Mouse (Mus musculus) embryonic facial prominence, embryonic 10.5 days (tissue): ENCODE measurements around the gene Smad6. TPM values are rescaled to one million over a fixed set of nuclear protein-coding genes. Genes with fewer than 3 reads are reported as not detected.

Experiments
- DNase-seq: peaks from one replicate; pipeline ENCODE4 v3.0.0-alpha.2; 2017; ENCODE audit warnings: low spot score
- H3K27ac ChIP-seq: fragments of 300-500 bp; sonication (generic); replicated peaks from 2 replicates; pipeline ENCODE4 v1.5.1; 2016; ENCODE audit warnings: mild to moderate bottlenecking
- H3K27me3 ChIP-seq: fragments of 300-500 bp; sonication (generic); replicated peaks from 2 replicates; pipeline ENCODE4 v1.6.1; 2016; ENCODE audit warnings: low read depth, mild to moderate bottlenecking; ENCODE audit not compliant: poor library complexity, severe bottlenecking
- H3K36me3 ChIP-seq: fragments of 300-500 bp; sonication (generic); replicated peaks from 2 replicates; pipeline ENCODE4 v1.6.1; 2016; ENCODE audit warnings: mild to moderate bottlenecking, moderate library complexity
- H3K4me1 ChIP-seq: fragments of 300-500 bp; sonication (generic); 2 replicates; pipeline ENCODE4 v1.6.1; 2016
- H3K4me3 ChIP-seq: fragments of 300-500 bp; sonication (generic); 2 replicates; pipeline ENCODE4 v1.5.1; 2016; ENCODE audit warnings: mild to moderate bottlenecking, moderate library complexity
- H3K9me3 ChIP-seq: fragments of 300-500 bp; sonication (generic); 2 replicates; pipeline ENCODE4 v1.6.1; 2016; ENCODE audit warnings: mild to moderate bottlenecking
- WGBS: fragments of 180-500 bp; shearing (Covaris S2); methylation state at CpG from one replicate; pipeline ENCODE4 v1.1.7; 2016; 5-methylcytosine and 5-hydroxymethylcytosine counted together
- polyA plus RNA-seq: library from polyadenylated mRNA; unstranded; fragments of >200 nt; fragmentation: Nextera tagmentation; extraction: Ambion mirVana; gene quantifications from 2 replicates; pipeline ENCODE4 v1.2.1, GENCODE M21; 2016

The Smad6 gene
- polyA plus RNA-seq, 1 experiment from 2014 or later: 7.3 TPM

DNA sequence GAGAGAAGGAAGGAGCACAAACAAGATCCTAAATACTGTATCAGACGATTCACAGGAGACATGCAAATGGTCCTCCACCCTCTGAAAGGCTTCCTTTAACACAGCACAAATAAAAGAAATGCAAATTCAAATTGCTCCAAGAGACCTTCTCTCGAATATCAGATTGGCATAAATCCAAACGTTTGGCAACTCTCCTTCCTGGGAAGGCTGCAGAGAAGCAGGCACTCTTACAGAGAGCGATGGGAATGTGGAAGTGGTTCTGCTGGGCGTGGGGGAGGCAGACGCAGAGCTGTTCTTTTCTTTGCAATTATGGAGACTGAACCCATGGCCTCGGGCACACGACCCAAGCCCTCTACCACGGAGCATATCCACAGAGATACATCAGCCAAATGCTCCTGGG is 109.8 kb downstream of the Smad6 start:
- Histone ChIP-seq H3K27me3 (no peaks in the 10 kb centered on the region), H3K9me3 (no peaks in the 10 kb centered on the region), H3K4me3 (no peak overlapping the region), H3K27ac (no peak overlapping the region), H3K4me1 (peaks cover 6% of the 10 kb centered on the region), H3K36me3 (no peaks in the 10 kb centered on the region)
- WGBS: 61% methylated on average over 9 of the region's 9 CpGs
- no peak for DNase-seq

DNA sequence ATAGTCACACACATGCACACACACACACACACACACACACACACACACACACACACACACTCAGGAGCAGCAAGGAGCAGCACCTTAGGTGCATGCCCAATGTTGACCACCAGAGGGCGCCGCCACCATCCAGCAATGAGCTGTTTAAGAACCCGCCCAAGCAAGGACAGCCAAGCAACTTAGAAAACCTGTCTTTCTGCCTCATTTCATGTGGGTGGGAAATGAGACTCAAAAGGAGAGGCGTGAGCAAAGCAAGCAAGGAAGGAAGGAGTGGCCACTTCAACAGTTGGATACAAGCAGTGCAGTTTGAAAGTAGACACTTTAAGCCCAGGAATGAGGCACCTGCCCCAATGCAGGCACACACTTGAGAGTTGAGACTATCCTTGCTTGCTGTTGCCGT is 112.2 kb downstream of the Smad6 start:
- Histone ChIP-seq H3K4me3 (no peak overlapping the region), H3K9me3 (no peaks in the 10 kb centered on the region), H3K27ac (no peak overlapping the region), H3K27me3 (no peaks in the 10 kb centered on the region), H3K36me3 (no peaks in the 10 kb centered on the region), H3K4me1 (no peaks in the 10 kb centered on the region)
- peak; percentile 86 for DNase-seq
- 19% methylated on average over 5 of the region's 5 CpGs for WGBS

- 85% methylated on average over 2 of the region's 2 CpGs for WGBS
- no peaks in the 10 kb centered on the region for H3K4me1 ChIP-seq
- 0 out of 2 replicates have a peak, but pooled peaks cover 7% of the 10 kb centered on the region for H3K9me3 ChIP-seq
- DNase-seq: no peak
- no peak overlapping the region for H3K4me3 ChIP-seq
- H3K27me3 ChIP-seq: no peaks in the 10 kb centered on the region
- H3K27ac ChIP-seq: no peak overlapping the region
- no peaks in the 10 kb centered on the region for H3K36me3 ChIP-seq
Measured at GRCm38 (mm10) chr9:63904543-63904942, 117.3 kb downstream of the Smad6 start.

Other genes with a start within 250 kb of the Smad6 start
- 0.11 TPM in 1 of 2 replicates, not detected in the other for gene Lctl, start 95.1 kb upstream of the Smad6 start, polyA plus RNA-seq
- gene Zwilch, start 151.0 kb upstream of the Smad6 start, polyA plus RNA-seq: 43.7 and 46.1 TPM in 2 replicates
- 1,235 and 1,262 TPM in 2 replicates for gene Rpl4, start 151.3 kb upstream of the Smad6 start, polyA plus RNA-seq
- gene Snapc5, start 157.2 kb upstream of the Smad6 start, polyA plus RNA-seq: 29.0 and 31.8 TPM in 2 replicates
- 3.9 and 4.4 TPM in 2 replicates for gene Uchl4, start 213.1 kb upstream of the Smad6 start, polyA plus RNA-seq
- gene Map2k1, start 231.6 kb upstream of the Smad6 start, polyA plus RNA-seq: 82.6 and 89.3 TPM in 2 replicates